ENCODE assay signal across 12 mouse cellular contexts in the genomic region with DNA sequence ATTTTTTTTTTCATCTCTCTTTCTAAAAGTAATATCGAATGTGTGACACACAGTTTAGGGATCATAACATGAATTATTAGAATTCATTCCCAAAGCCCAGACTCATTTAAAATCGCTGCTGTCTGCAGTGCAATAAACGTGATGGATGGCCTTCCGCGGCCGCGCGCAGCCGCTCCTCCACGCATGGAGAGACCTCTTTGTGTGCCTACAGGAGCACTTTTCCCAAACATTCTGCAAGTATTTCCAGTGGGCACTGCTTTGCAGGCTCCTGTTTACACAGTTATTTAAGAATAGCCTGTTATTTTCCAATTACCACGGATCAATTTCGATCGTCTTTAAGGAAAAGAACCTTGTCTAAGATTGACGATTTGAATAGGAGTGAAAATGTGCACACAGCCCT.
DNase-seq lines count a peak whose midpoint lies in the region; ATAC-seq lines count a peak whose summit lies in the region.
"Had no signal": no experiment of that assay in that cellular context is flagged by ENCODE, and none has a peak within 500 bp of the region (broad histone marks: within the 10 kb centered on the region; RNA-seq: fewer than 3 reads in every experiment).

No protein-coding gene starts in this region.

- H3K4me2 ChIP-seq in intestine, embryonic 15.5 days (replicated peaks), result peak overlapping the region; percentile 31
- H3K4me2 ChIP-seq in midbrain, embryonic 15.5 days, result no peak overlapping the region
- H3K4me2 ChIP-seq: forebrain, embryonic 15.5 days; liver, embryonic 13.5 days had no signal

- no peak for ATAC-seq in intestine, embryonic 15.5 days
- ATAC-seq in midbrain, embryonic 15.5 days (replicated peaks), result no peak
- ATAC-seq in granulocyte monocyte progenitor cell, adult 5-6 weeks (replicated peaks; ENCODE audit: poor library complexity, severe bottlenecking), result no peak
- ATAC-seq: activated CD4-positive, CD25-positive, alpha-beta regulatory T cell, adult 4 months; forebrain, embryonic 15.5 days had no signal

- no peak overlapping the region for H3K9ac ChIP-seq in intestine, embryonic 15.5 days
- no peak overlapping the region for H3K9ac ChIP-seq in midbrain, embryonic 15.5 days
- H3K9ac ChIP-seq: forebrain, embryonic 15.5 days; liver, embryonic 13.5 days had no signal

- WGBS in intestine, embryonic 15.5 days, result 23% methylated on average over 14 of the region's 14 CpGs
- 63% methylated on average over 14 of the region's 14 CpGs for WGBS in midbrain, embryonic 15.5 days

- H3K4me3 ChIP-seq in intestine, embryonic 15.5 days (replicated peaks), result no peak overlapping the region
- H3K4me3 ChIP-seq in midbrain, embryonic 15.5 days, result no peak overlapping the region
- H3K4me3 ChIP-seq: forebrain, embryonic 15.5 days; heart, adult 2 months; liver, embryonic 13.5 days had no signal

- DNase-seq in adrenal gland, postnatal 14 days, result peak; percentile 48
- peak; percentile 58 for DNase-seq in embryo, embryonic 10.5 days (ENCODE audit: low spot score)
- DNase-seq in spleen, postnatal 36 days (ENCODE audit: low spot score in 2 of 2), result no peak
- DNase-seq in heart, adult 18-20 months, result no peak
- DNase-seq: heart, adult 2 months; layer of hippocampus, adult 9-11 months; liver, embryonic 13.5 days had no signal

- 0 out of 2 replicates have a peak, but pooled peaks cover 2% of the 10 kb centered on the region for H3K4me1 ChIP-seq in intestine, embryonic 15.5 days (replicated peaks)
- H3K4me1 ChIP-seq in midbrain, embryonic 15.5 days, result peaks cover 21% of the 10 kb centered on the region
- H3K4me1 ChIP-seq: liver, embryonic 13.5 days had no signal

- 0 out of 2 replicates have a peak overlapping the region, but pooled peaks have one; percentile 38 for H3K27ac ChIP-seq in intestine, embryonic 15.5 days
- peak overlapping the region; percentile 53; the same call in 1 of the 2 replicates for H3K27ac ChIP-seq in midbrain, embryonic 15.5 days
- H3K27ac ChIP-seq: forebrain, embryonic 15.5 days; heart, adult 2 months; liver, embryonic 13.5 days had no signal

- H3K36me3 ChIP-seq in intestine, embryonic 15.5 days, result no peaks in the 10 kb centered on the region
- no peaks in the 10 kb centered on the region for H3K36me3 ChIP-seq in midbrain, embryonic 15.5 days (replicated peaks)
- H3K36me3 ChIP-seq: forebrain, embryonic 15.5 days; liver, embryonic 13.5 days had no signal

- no peaks in the 10 kb centered on the region for H3K9me3 ChIP-seq in intestine, embryonic 15.5 days
- no peaks in the 10 kb centered on the region for H3K9me3 ChIP-seq in midbrain, embryonic 15.5 days
- H3K9me3 ChIP-seq: forebrain, embryonic 15.5 days; liver, embryonic 13.5 days had no signal

- no peaks in the 10 kb centered on the region for H3K27me3 ChIP-seq in intestine, embryonic 15.5 days (replicated peaks)
- no peaks in the 10 kb centered on the region for H3K27me3 ChIP-seq in midbrain, embryonic 15.5 days (replicated peaks)
- H3K27me3 ChIP-seq: forebrain, embryonic 15.5 days; liver, embryonic 13.5 days had no signal

Comparison
In these comparisons a context has a peak if more than half of its experiments do, and no peak if none do; other contexts are left out.
1. DNase-seq: peak in adrenal gland, postnatal 14 days (single experiment) and embryo, embryonic 10.5 days (single experiment); none in spleen, postnatal 36 days (0 of 2) and heart, adult 18-20 months (0 of 2).